11 mouse cellular contexts compared by ENCODE assay signal in genomic region chr11:84529797-84530703, GRCm38 (mm10). TPM values are rescaled to one million over a fixed set of nuclear protein-coding genes. Genes with fewer than 3 reads are reported as not detected.
DNase-seq lines count a peak whose midpoint lies in the region; ATAC-seq lines count a peak whose summit lies in the region.
"Had no signal": no experiment of that assay in that cellular context is flagged by ENCODE, and none has a peak within 500 bp of the region (broad histone marks: within the 10 kb centered on the region; RNA-seq: fewer than 3 reads in every experiment).

No protein-coding gene starts in this region.

- peak overlapping the region; percentile 36; the same call in 1 of the 2 replicates for H3K4me2 ChIP-seq in forebrain, embryonic 12.5 days
- peak overlapping the region; percentile 61 for H3K4me2 ChIP-seq in hindbrain, embryonic 14.5 days (replicated peaks)
- H3K4me2 ChIP-seq: embryonic facial prominence, embryonic 15.5 days had no signal

- H3K27ac ChIP-seq in forebrain, embryonic 12.5 days: no peak overlapping the region
- H3K27ac ChIP-seq in forebrain, embryonic 10.5 days: no peak overlapping the region
- peak overlapping the region; percentile 87 for H3K27ac ChIP-seq in hindbrain, embryonic 14.5 days
- H3K27ac ChIP-seq: embryonic facial prominence, embryonic 15.5 days; macrophage had no signal

- H3K27me3 ChIP-seq in forebrain, embryonic 12.5 days: peaks cover 100% of the 10 kb centered on the region
- peaks cover 100% of the 10 kb centered on the region for H3K27me3 ChIP-seq in forebrain, embryonic 10.5 days (ENCODE audit: poor library complexity, severe bottlenecking)
- H3K27me3 ChIP-seq in hindbrain, embryonic 14.5 days (ENCODE audit: control insufficient read depth, insufficient read depth, low read length): peaks cover 56% of the 10 kb centered on the region

- no peaks in the 10 kb centered on the region for H3K9me3 ChIP-seq in forebrain, embryonic 12.5 days
- H3K9me3 ChIP-seq in forebrain, embryonic 10.5 days: no peaks in the 10 kb centered on the region
- no peaks in the 10 kb centered on the region for H3K9me3 ChIP-seq in hindbrain, embryonic 14.5 days (ENCODE audit: control insufficient read depth, low read length)
- H3K9me3 ChIP-seq: embryonic facial prominence, embryonic 15.5 days had no signal

- no peak for ATAC-seq in forebrain, embryonic 12.5 days (ENCODE audit: low FRiP score)
- 0 out of 2 replicates have a peak, but pooled peaks have one; percentile 21 for ATAC-seq in hindbrain, embryonic 14.5 days (ENCODE audit: low FRiP score)

- DNase-seq in forebrain, embryonic 10.5 days (ENCODE audit: extremely low spot score, low spot score): no peak
- peak; percentile 73 for DNase-seq in 3T3-L1 (ENCODE audit: low read depth, low spot score)
- peak; percentile 50 for DNase-seq in hindbrain, embryonic 14.5 days (ENCODE audit: low spot score)
- peak; percentile 38 for DNase-seq in lung, postnatal 14 days
- no peak for DNase-seq in layer of hippocampus, adult 9-11 months
- no peak for DNase-seq in adrenal gland, postnatal 10 days
- no peak for DNase-seq in spleen, postnatal 36 days (ENCODE audit: low spot score in 2 of 2)

- no peak overlapping the region for H3K4me3 ChIP-seq in forebrain, embryonic 12.5 days (replicated peaks)
- no peak overlapping the region for H3K4me3 ChIP-seq in forebrain, embryonic 10.5 days
- peak overlapping the region; percentile 61 for H3K4me3 ChIP-seq in hindbrain, embryonic 14.5 days (replicated peaks; ENCODE audit: low read length)
- H3K4me3 ChIP-seq: embryonic facial prominence, embryonic 15.5 days had no signal

- no peaks in the 10 kb centered on the region for H3K36me3 ChIP-seq in forebrain, embryonic 12.5 days (replicated peaks)
- no peaks in the 10 kb centered on the region for H3K36me3 ChIP-seq in forebrain, embryonic 10.5 days (replicated peaks)
- H3K36me3 ChIP-seq in hindbrain, embryonic 14.5 days (replicated peaks; ENCODE audit: control insufficient read depth, insufficient read depth): peaks cover 6% of the 10 kb centered on the region; the same call in 1 of the 2 replicates
- H3K36me3 ChIP-seq: embryonic facial prominence, embryonic 15.5 days had no signal

- H3K4me1 ChIP-seq in forebrain, embryonic 12.5 days: peaks cover 33% of the 10 kb centered on the region
- peaks cover 36% of the 10 kb centered on the region for H3K4me1 ChIP-seq in forebrain, embryonic 10.5 days
- H3K4me1 ChIP-seq in hindbrain, embryonic 14.5 days (replicated peaks; ENCODE audit: control insufficient read depth, insufficient read depth, low read length): peaks cover 22% of the 10 kb centered on the region

- H3K9ac ChIP-seq in forebrain, embryonic 12.5 days: no peak overlapping the region
- H3K9ac ChIP-seq in hindbrain, embryonic 14.5 days: peak overlapping the region; percentile 90
- H3K9ac ChIP-seq: embryonic facial prominence, embryonic 15.5 days had no signal

- WGBS in forebrain, embryonic 12.5 days: 9% methylated on average over 14 of the region's 14 CpGs
- 7% methylated on average over 14 of the region's 14 CpGs for WGBS in forebrain, embryonic 10.5 days
- WGBS in hindbrain, embryonic 14.5 days: 9% methylated on average over 14 of the region's 14 CpGs

RNA-seq across cellular contexts. Expression of gene Lhx1, which starts 4.7 kb away (rescaled TPM):
- 16.4 and 16.8 TPM in 2 replicates for polyA plus RNA-seq in forebrain, embryonic 12.5 days (2016; fragmentation: Nextera tagmentation; extraction: Ambion mirVana)
- 1.3 and 2.6 TPM in 2 replicates for polyA plus RNA-seq in forebrain, embryonic 10.5 days (2016; fragmentation: Nextera tagmentation; extraction: Ambion mirVana)
- polyA plus RNA-seq in hindbrain, embryonic 14.5 days (2014; fragmentation: Nextera tagmentation; extraction: Ambion mirVana): 43.2 and 46.4 TPM in 2 replicates
- total RNA-seq in adrenal gland, postnatal 10 days (2021): under 1 TPM in 1 of 2 experiments, not detected in 1; 0.15 TPM
- total RNA-seq: granulocyte monocyte progenitor cell, adult 5-6 weeks had no signal
- polyA plus RNA-seq: macrophage had no signal

RNA-seq across cellular contexts. Expression of gene Aatf, which starts 16.7 kb away (rescaled TPM):
- polyA plus RNA-seq in forebrain, embryonic 12.5 days (2016; fragmentation: Nextera tagmentation; extraction: Ambion mirVana): 53.4 and 63.4 TPM in 2 replicates
- polyA plus RNA-seq in forebrain, embryonic 10.5 days (2016; fragmentation: Nextera tagmentation; extraction: Ambion mirVana): 63.2 and 64.7 TPM in 2 replicates
- polyA plus RNA-seq in hindbrain, embryonic 14.5 days (2014; fragmentation: Nextera tagmentation; extraction: Ambion mirVana): 44.5 and 45.3 TPM in 2 replicates
- total RNA-seq in adrenal gland, postnatal 10 days (2021): 10 to 100 TPM; 18.1 to 22.5 TPM

Comparison
In these comparisons a context has a peak if more than half of its experiments do, and no peak if none do; other contexts are left out.
1. DNase-seq: peak in 3T3-L1 (single experiment), hindbrain, embryonic 14.5 days (single experiment) and lung, postnatal 14 days (single experiment); none in forebrain, embryonic 10.5 days (single experiment), layer of hippocampus, adult 9-11 months (single experiment), adrenal gland, postnatal 10 days (single experiment) and spleen, postnatal 36 days (0 of 2).